Mouse (Mus musculus) monocyte, adult 5-6 weeks (primary cell): ENCODE results near the gene Trim72. TPM values are rescaled to one million over a fixed set of nuclear protein-coding genes. Genes with fewer than 3 reads are reported as not detected.
A peak's percentile ranks its signal among the peaks of the same experiment; 100 is the strongest.

ENCODE experiments used
- ATAC-seq: fragments of 153-309, 156-312 bp; replicated peaks from 2 replicates; pipeline ENCODE4 v1.8.0; 2017; ENCODE audit warnings: mild to moderate bottlenecking; ENCODE audit not compliant: low TSS enrichment, insufficient number of reproducible peaks, severe bottlenecking, poor library complexity, low FRiP score
- total RNA-seq: library from RNA; stranded (forward); fragments of 200-1000, 200-491, 200-594 nt; gene quantifications from 3 replicates; pipeline ENCODE4 v1.2.3, GENCODE M21; 2017

Trim72 gene
- total RNA-seq, 1 experiment from 2014 or later, result not detected

GRCm38 (mm10) chr7:128044142-128044785, 40.5 kb downstream of the Trim72 start:
- ATAC-seq, result no peak

GRCm38 (mm10) chr7:128045640-128046039, 41.9 kb downstream of the Trim72 start:
- no peak for ATAC-seq

GRCm38 (mm10) chr7:128048819-128049218, 45.1 kb downstream of the Trim72 start:
- ATAC-seq, result peak; percentile 59

GRCm38 (mm10) chr7:128049254-128049653, 45.5 kb downstream of the Trim72 start:
- no peak for ATAC-seq

- peak; percentile 92 for ATAC-seq
Observed at GRCm38 (mm10) chr7:128050739-128051138, 47.0 kb downstream of the Trim72 start.

- ATAC-seq, result no peak
Observed at GRCm38 (mm10) chr7:128053061-128053460, 49.3 kb downstream of the Trim72 start.

GRCm38 (mm10) chr7:128056917-128057444, 53.2 kb downstream of the Trim72 start:
- no peak for ATAC-seq

- ATAC-seq, result no peak
Observed at GRCm38 (mm10) chr7:128057860-128058259, 54.1 kb downstream of the Trim72 start.

GRCm38 (mm10) chr7:128058576-128058975, 54.8 kb downstream of the Trim72 start:
- no peak for ATAC-seq

- no peak for ATAC-seq
Observed at GRCm38 (mm10) chr7:128059091-128059490, 55.3 kb downstream of the Trim72 start.

Other genes with a start within 250 kb of the Trim72 start
- gene Orai3, start 234.1 kb upstream of the Trim72 start, total RNA-seq, result 31.9 to 44.5 TPM (median 35.2 TPM) in 3 replicates
- 5.2 to 14.9 TPM (median 7.7 TPM) in 3 replicates for gene Setd1a, start 227.3 kb upstream of the Trim72 start, total RNA-seq
- gene Gm49388, start 218.3 kb upstream of the Trim72 start, total RNA-seq, result 0.87 to 3.2 TPM (median 2.2 TPM) in 3 replicates
- gene Hsd3b7, start 203.3 kb upstream of the Trim72 start, total RNA-seq, result 8.6 to 11.1 TPM (median 9.4 TPM) in 3 replicates
- gene Stx4a, start 179.7 kb upstream of the Trim72 start, total RNA-seq, result 98.1 to 120 TPM (median 102 TPM) in 3 replicates
- gene Stx1b, start 179.4 kb upstream of the Trim72 start, total RNA-seq, result 0.11 TPM in 1 of 3 replicates, not detected in the others
- 49.9 to 74.6 TPM (median 50.8 TPM) in 3 replicates for gene Zfp646, start 127.7 kb upstream of the Trim72 start, total RNA-seq
- gene Zfp668, start 127.1 kb upstream of the Trim72 start, total RNA-seq, result 1.6 to 7.1 TPM (median 6.4 TPM) in 3 replicates
- gene Prss53, start 113.0 kb upstream of the Trim72 start, total RNA-seq, result 0.75 TPM in 1 of 3 replicates, not detected in the others
- not detected in 3 replicates for gene Gm21974, start 108.5 kb upstream of the Trim72 start, total RNA-seq
- gene Vkorc1, start 108.3 kb upstream of the Trim72 start, total RNA-seq, result 1.4 to 3.6 TPM (median 2.3 TPM) in 3 replicates
- 10.0 to 27.5 TPM (median 12.5 TPM) in 3 replicates for gene Bckdk, start 99.9 kb upstream of the Trim72 start, total RNA-seq
- 48.9 to 58.0 TPM (median 55.2 TPM) in 3 replicates for gene Kat8, start 91.4 kb upstream of the Trim72 start, total RNA-seq
- not detected in 3 replicates for gene Prss8, start 73.8 kb upstream of the Trim72 start, total RNA-seq
- gene Prss36, start 57.2 kb upstream of the Trim72 start, total RNA-seq, result 1.1 TPM in 2 of 3 replicates, not detected in the other
- 85.2 to 172 TPM (median 110 TPM) in 3 replicates for gene Fus, start 36.5 kb upstream of the Trim72 start, total RNA-seq
- gene Pycard, start 10.1 kb upstream of the Trim72 start, total RNA-seq, result 65.7 to 90.8 TPM (median 79.5 TPM) in 3 replicates
- 419 to 520 TPM (median 447 TPM) in 3 replicates for gene Itgam, start 58.7 kb downstream of the Trim72 start, total RNA-seq
- 33.7 to 34.7 TPM in 2 of 3 replicates, not detected in the other for gene Gm49368, start 58.7 kb downstream of the Trim72 start, total RNA-seq
- gene Itgax, start 125.6 kb downstream of the Trim72 start, total RNA-seq, result 189 to 316 TPM (median 230 TPM) in 3 replicates
- gene Itgad, start 150.4 kb downstream of the Trim72 start, total RNA-seq, result 2.1 to 7.5 TPM (median 5.6 TPM) in 3 replicates
- gene Cox6a2, start 202.4 kb downstream of the Trim72 start, total RNA-seq, result 3.0 TPM in 1 of 3 replicates, not detected in the others
- 9.1 to 14.9 TPM (median 11.6 TPM) in 3 replicates for gene Armc5, start 233.4 kb downstream of the Trim72 start, total RNA-seq
- gene 9130023H24Rik, start 234.1 kb downstream of the Trim72 start, total RNA-seq, result 4.9 to 6.2 TPM (median 5.5 TPM) in 3 replicates
- 0.21 to 1.2 TPM in 2 of 3 replicates, not detected in the other for gene Tgfb1i1, start 242.9 kb downstream of the Trim72 start, total RNA-seq